Mouse (Mus musculus): ENCODE measurements around the gene Zdhhc24.

DNA sequence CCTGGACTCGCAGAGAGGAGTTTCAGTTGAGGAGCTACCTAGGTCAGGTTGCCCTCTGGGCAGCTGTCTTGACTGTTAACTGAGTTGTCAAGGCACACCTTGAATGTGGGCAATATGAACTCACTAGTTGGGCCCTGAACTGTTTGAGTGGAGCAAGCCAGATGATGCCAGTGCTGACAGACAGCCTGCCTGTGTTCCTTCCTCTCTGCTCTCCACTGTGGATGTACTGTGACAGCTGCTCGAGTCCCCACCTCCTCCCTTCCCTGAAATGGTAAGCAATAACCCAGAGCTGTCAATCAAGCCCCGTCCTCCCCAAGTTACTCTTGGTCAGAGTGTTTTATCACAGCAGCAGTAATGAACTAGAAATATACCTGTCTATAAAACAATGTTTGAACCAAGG, 21.4 kb downstream of the Zdhhc24 start:
- TF ChIP-seq POLR2A (IDR thresholded peaks at IDR 0.05; ENCODE audit: low read depth, low read length) (no peak), CTCF (conservative IDR thresholded peaks at IDR 0.05; ENCODE audit: insufficient read depth, insufficient read length, low read depth, low read length) (no peak)

All from kidney, adult 2 months (tissue).